Mouse (Mus musculus): ENCODE results near the gene Lhfp.

The Lhfp gene

GRCm38 (mm10) chr3:53151081-53151480 is 109.8 kb downstream of the Lhfp start:
- DNase-seq (ENCODE audit: extremely low read depth, low read depth): no peak

- no peak for DNase-seq (ENCODE audit: extremely low read depth, low read depth)
These were observed 110.3 kb downstream of the Lhfp start for GRCm38 (mm10) chr3:53151607-53152006.

DNA sequence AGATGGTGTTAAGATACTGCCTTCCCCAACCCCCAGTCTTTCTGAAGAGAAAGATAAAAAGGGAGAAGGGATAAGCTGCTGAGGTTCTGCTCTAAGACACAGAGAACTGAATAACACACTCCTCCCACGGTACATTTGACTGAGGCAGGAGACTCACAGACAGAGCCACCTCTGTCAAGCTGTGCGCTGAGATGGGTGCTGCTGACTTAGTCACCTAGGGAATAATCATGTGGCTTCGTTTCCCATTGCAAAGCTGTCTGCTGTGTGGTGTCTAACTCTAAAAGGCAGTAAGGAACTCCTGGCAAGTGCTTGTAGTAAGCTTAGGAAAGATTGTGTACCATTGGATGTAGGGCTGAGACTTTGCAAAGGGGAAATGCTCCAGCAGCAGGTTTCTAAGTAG is 120.6 kb downstream of the Lhfp start:
- DNase-seq (ENCODE audit: extremely low read depth, low read depth): no peak

DNA sequence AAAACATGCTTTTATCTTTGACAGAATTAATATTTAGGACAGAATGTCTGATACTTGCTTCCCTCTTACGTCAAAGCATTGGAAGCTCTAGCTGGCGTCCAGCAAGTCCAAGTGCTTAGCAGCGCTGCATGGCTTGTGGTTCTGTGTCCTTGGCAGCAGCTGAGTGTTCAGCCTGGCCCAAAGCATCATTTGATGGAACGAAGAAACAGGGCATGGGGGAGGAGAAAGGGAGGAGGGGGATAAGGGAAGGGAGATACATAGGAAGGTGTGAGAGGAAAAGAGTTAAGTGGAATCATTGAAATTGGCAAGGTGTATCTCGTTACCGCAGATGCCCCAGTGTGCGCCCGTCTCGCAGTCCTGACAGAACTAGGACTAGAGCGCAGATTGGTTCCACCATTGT is 124.0 kb downstream of the Lhfp start:
- DNase-seq (ENCODE audit: extremely low read depth, low read depth): no peak

DNA sequence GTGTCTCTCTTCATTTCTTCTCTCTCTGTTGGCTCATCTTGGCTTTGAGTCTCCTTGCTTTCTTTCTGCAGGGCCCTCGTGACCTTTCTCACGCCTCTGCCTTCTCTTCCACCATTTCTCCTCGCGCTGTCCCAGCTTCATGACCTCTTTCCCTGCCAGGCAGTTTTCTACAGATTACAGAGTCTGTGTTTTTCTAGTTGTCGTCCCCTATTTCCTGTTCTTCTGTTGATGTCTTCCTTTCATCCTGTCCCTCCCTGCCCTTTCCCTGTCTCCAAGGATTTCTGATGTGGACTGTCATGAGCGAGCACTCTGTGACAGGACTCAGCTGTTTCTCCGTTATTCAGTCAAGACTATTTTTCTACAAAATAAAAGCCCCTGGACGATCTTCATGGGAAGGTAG is 124.7 kb downstream of the Lhfp start:
- DNase-seq (ENCODE audit: extremely low read depth, low read depth): no peak

DNA sequence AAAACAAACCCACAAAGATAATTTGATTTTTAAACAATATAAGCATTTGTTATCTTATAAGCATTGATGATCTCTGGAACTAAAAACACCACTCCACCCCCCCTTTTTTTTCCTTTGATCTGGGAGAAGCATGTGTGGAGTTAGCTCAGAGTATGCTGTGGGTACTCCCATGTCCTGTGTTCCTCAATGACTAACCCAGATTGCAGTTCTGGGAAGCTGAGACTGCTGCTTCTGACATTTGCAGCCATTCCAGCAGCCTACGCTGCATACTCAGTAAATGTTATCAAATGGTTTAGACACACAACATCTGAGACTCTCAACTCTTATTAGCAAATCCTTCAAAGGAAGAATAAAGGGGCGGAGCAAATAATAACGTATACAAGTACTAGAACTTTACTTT is 128.2 kb downstream of the Lhfp start:
- DNase-seq (ENCODE audit: extremely low read depth, low read depth): no peak

GRCm38 (mm10) chr3:53173310-53174063 is 132.2 kb downstream of the Lhfp start:
- no peak for DNase-seq (ENCODE audit: extremely low read depth, low read depth)

- no peak for DNase-seq (ENCODE audit: extremely low read depth, low read depth)
These were observed 138.6 kb downstream of the Lhfp start for GRCm38 (mm10) chr3:53179936-53180335.

- no peak for DNase-seq (ENCODE audit: extremely low read depth, low read depth)
These were observed 144.1 kb downstream of the Lhfp start for GRCm38 (mm10) chr3:53185439-53185838.

DNA sequence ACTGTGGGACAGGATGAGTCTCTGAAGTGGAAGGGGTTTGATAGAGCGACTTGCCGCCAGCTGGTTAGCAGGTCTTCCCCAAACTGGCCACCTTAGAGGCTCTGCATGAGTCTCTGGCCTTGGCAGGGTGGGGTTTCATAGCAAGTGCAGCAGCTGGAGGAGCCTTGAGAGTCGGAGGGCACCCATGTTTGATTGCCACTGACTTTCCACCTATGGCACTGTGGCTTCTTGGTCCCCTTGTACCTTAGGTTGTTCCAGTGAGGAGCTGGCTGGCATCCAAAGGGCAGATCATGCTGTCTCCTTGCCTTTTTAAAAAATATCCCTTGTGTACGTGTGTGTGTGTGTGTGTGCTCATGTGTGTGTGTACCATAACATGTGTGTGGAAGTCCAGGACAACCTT is 152.1 kb downstream of the Lhfp start:
- DNase-seq (ENCODE audit: extremely low read depth, low read depth): no peak

GRCm38 (mm10) chr3:53195666-53196107 is 154.4 kb downstream of the Lhfp start:
- DNase-seq (ENCODE audit: extremely low read depth, low read depth): no peak

DNA sequence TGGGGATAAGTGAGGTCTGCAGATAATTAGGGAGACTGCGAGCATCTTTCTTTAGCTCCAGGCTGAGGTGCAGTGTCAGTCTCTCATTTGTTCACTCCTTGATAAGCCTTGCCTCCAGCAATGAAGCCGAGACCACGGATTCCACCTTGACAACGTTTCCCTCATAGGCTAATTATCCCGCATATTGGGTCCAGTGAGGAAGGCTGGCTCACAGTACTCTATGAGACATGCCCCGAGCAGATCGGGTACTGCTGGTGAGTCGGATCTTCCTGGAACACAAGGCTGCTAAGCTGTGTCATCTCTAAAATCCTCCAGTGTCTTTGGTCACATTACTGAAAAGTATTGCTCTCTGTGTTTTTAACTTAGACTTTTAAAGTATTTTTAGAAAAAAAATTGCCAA is 158.8 kb downstream of the Lhfp start:
- DNase-seq (ENCODE audit: extremely low read depth, low read depth): no peak

DNA sequence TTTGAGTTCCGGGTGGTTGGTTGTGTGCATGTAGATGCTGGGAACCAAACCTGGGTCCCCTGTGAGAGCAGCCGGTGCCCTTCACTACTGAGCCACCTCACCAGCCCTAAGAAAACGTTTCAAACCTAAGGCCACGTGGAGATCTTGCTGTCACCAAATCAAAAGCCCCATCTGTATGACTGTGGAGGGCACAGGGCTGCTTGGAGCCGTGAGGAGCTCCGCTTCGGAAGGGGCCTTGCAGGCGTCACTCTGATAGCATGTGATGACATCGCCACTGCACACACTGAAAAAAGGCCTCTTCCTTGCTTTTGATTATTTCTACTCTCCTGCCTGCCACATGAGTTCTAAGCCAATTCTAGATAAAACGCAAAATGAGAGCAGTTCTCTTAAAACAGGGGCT is 159.5 kb downstream of the Lhfp start:
- DNase-seq (ENCODE audit: extremely low read depth, low read depth): no peak

GRCm38 (mm10) chr3:53201670-53202069 is 160.3 kb downstream of the Lhfp start:
- no peak for DNase-seq (ENCODE audit: extremely low read depth, low read depth)

DNA sequence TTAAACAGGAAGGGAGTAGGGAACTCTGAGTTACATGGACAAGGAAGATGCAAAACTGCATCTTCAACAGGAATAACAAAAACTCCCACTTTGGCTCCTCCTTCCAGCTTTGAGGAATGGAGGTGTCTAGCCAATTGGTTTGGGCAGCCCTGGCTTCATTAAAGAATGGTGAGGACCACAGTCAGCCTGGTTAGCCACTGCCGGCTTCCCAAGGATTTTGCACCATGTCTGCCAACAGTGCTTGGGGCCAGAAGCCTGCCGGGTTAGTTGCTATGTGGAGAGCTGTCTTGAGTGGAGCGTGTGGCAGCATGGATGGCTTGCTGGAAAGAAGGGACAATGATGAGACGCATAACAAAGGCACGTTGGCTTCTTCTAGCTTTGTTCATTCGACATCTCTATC is 160.9 kb downstream of the Lhfp start:
- no peak for DNase-seq (ENCODE audit: extremely low read depth, low read depth)

- no peak for DNase-seq (ENCODE audit: extremely low read depth, low read depth)
These were observed 161.4 kb downstream of the Lhfp start for GRCm38 (mm10) chr3:53202698-53203097.

- no peak for DNase-seq (ENCODE audit: extremely low read depth, low read depth)
These were observed 162.3 kb downstream of the Lhfp start for GRCm38 (mm10) chr3:53203656-53204055.

DNA sequence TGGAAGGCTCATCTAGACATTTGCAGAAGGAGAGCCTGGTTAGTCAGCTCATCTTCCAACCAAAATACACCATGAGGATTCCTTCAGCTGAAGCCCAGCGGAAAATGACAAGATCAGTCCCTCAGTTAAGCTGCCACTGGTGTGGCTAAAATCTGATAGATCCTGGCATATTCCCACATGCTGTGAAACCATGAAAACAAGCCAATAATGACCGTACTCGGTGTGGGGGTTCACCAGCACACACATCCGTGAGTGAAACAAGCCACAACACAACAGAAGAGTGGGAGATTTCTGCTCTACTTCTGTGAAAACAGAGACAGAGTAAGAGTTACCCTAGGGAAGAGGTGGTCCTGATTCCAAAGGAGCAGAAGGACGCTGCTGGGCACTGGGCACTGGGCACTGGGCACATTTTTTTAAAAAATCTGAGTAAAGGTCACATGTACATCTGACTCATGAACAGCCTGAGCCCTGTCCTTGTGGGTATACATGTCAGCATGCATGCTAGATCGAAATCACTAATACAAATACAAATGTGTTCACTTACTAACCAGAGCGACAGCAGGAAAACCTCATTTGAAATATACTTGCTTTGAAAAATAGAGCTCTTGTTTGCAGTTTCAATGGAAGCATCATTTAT is 163.1 kb downstream of the Lhfp start:
- DNase-seq (ENCODE audit: extremely low read depth, low read depth): no peak

DNA sequence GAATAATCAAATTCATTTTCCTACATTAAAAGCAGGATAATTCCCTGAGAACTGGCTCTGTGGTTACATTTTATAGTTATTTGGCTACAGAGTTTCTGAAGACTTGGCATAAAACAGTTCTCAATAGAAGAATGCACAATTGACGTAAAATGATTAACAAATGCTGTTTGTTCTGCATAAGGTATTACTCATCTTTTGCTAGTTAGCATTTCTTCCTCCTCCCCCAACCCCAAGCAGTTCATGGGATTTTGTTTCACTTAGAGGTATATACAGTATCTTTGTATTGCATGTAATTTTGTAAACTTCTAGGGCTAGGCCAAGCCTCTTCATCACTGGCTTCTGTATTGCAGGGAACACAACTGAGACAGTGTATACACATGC is 163.6 kb downstream of the Lhfp start:
- no peak for DNase-seq (ENCODE audit: extremely low read depth, low read depth)

DNA sequence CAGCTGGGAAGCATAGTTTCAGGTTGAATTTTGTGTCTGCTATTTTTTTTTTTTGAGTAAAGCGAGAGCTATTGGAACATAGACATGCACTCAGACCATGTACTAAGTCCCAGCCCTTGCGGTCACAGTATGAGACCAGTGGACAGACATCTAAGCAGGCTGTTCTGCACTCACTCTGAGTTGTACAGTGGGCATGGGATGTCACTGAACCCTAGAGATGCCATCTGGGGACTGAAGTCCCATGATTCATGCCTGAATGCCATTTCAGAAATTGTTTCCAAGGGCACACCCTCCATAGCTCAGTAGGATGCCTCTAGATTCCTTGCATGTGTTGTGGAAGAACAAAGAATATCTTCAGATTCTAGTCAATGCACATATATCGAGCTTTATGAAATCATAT is 164.4 kb downstream of the Lhfp start:
- DNase-seq (ENCODE audit: extremely low read depth, low read depth): no peak

DNA sequence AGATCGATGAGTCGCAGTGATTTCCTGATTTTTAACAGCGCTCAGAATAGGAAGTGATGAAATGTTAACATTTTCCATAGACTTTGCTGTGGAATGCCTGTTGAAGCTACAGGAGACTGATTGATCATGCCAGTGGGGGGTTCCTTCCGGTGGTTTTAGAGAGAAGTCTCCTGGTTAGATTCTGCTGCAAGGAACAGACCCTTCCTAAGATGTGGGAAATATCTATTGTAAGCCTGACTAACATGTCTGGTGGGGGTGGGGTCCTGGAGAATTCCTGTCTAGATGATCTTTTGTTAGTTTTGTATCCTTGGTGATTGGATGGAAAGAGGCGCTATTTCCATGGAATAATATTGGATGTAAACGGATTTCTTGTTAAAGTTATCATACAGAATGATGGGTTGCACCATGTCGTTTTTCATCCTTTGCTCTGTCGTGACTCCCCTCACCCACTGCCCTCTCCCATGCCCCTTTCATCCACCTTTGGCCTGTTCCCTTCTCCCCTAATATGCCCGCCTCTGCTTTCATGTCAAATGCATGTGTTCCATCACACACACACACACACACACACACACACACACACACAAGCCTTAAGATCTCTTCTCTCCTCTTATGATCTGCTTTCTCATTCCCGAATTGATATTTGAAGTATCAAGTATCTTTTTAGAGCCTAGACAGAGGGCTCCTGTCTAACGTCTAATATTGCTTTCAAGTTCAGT is 165.3 kb downstream of the Lhfp start:
- DNase-seq (ENCODE audit: extremely low read depth, low read depth): no peak

DNA sequence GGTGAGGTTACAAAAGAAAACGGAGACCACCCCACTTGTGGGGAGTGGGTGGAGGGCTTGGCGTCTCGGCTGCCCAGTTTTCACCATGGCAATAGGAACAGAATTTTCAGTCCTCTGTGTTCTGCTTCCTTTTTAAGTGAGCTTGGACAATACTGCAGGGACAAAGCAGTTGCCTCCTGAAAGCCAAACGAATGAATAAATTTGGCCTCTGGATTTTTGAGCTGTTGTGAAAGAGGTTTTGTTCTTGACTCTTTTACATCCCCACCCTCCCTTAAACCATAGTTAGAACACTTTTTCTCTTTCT is 165.8 kb downstream of the Lhfp start:
- no peak for DNase-seq (ENCODE audit: extremely low read depth, low read depth)

Measured in MEL-GATA-1-ER (cell line).